Mouse (Mus musculus): ENCODE data around the gene Mecom. TPM values are rescaled to one million over a fixed set of nuclear protein-coding genes. Genes with fewer than 3 reads are reported as not detected.

Gene Mecom
- polyA plus RNA-seq, 1 experiment from 2014 or later, result 41.8 TPM

GRCm38 (mm10) chr3:30148378-30149079, 399.3 kb downstream of the Mecom start:
- Histone ChIP-seq H3K27me3 (ENCODE audit: control insufficient read depth, insufficient read depth, low read length) (no peaks in the 10 kb centered on the region), H3K27ac (ENCODE audit: low read depth, low read length) (no peak overlapping the region), H3K36me3 (ENCODE audit: control insufficient read depth, insufficient read depth, low read length) (no peaks in the 10 kb centered on the region), H3K4me1 (ENCODE audit: control insufficient read depth, insufficient read depth, low read length) (peaks cover 11% of the 10 kb centered on the region), H3K9me3 (replicated peaks; ENCODE audit: control insufficient read depth, low read length) (no peaks in the 10 kb centered on the region), H3K9ac (ENCODE audit: low read depth, low read length) (no peak overlapping the region), H3K4me3 (ENCODE audit: low read depth, low read length) (no peak overlapping the region), H3K4me2 (no peak overlapping the region)
- ATAC-seq (replicated peaks; ENCODE audit: insufficient number of reproducible peaks, low FRiP score, low TSS enrichment), result no peak
- 65% methylated on average over 8 of the region's 8 CpGs for WGBS (ENCODE audit: insufficient replicate concordance)

GRCm38 (mm10) chr3:30145051-30145450, 402.8 kb downstream of the Mecom start:
- Histone ChIP-seq H3K27me3 (ENCODE audit: control insufficient read depth, insufficient read depth, low read length) (no peaks in the 10 kb centered on the region), H3K36me3 (ENCODE audit: control insufficient read depth, insufficient read depth, low read length) (no peaks in the 10 kb centered on the region), H3K4me2 (no peak overlapping the region), H3K27ac (ENCODE audit: low read depth, low read length) (no peak overlapping the region), H3K4me1 (ENCODE audit: control insufficient read depth, insufficient read depth, low read length) (peaks cover 7% of the 10 kb centered on the region), H3K4me3 (ENCODE audit: low read depth, low read length) (no peak overlapping the region), H3K9me3 (replicated peaks; ENCODE audit: control insufficient read depth, low read length) (no peaks in the 10 kb centered on the region), H3K9ac (ENCODE audit: low read depth, low read length) (no peak overlapping the region)
- WGBS (ENCODE audit: insufficient replicate concordance), result 49% methylated on average over 5 of the region's 5 CpGs
- ATAC-seq (replicated peaks; ENCODE audit: insufficient number of reproducible peaks, low FRiP score, low TSS enrichment), result no peak

- no peak overlapping the region for H3K27ac ChIP-seq (ENCODE audit: low read depth, low read length)
- 0 out of 2 replicates have a peak, but pooled peaks cover 2% of the 10 kb centered on the region for H3K4me1 ChIP-seq (ENCODE audit: control insufficient read depth, insufficient read depth, low read length)
- ATAC-seq (replicated peaks; ENCODE audit: insufficient number of reproducible peaks, low FRiP score, low TSS enrichment), result no peak
- H3K36me3 ChIP-seq (ENCODE audit: control insufficient read depth, insufficient read depth, low read length), result no peaks in the 10 kb centered on the region
- H3K4me3 ChIP-seq (ENCODE audit: low read depth, low read length), result no peak overlapping the region
- 0 out of 2 replicates have a peak overlapping the region, but pooled peaks have one; percentile 46 for H3K9ac ChIP-seq (ENCODE audit: low read depth, low read length)
- H3K4me2 ChIP-seq, result no peak overlapping the region
- no peaks in the 10 kb centered on the region for H3K27me3 ChIP-seq (ENCODE audit: control insufficient read depth, insufficient read depth, low read length)
- H3K9me3 ChIP-seq (replicated peaks; ENCODE audit: control insufficient read depth, low read length), result no peaks in the 10 kb centered on the region
- WGBS (ENCODE audit: insufficient replicate concordance), result 53% methylated on average over 11 of the region's 11 CpGs
Measured at GRCm38 (mm10) chr3:30143961-30144411, 403.8 kb downstream of the Mecom start.

- Histone ChIP-seq H3K36me3 (ENCODE audit: control insufficient read depth, insufficient read depth, low read length) (no peaks in the 10 kb centered on the region), H3K27me3 (ENCODE audit: control insufficient read depth, insufficient read depth, low read length) (no peaks in the 10 kb centered on the region), H3K4me2 (no peak overlapping the region), H3K9ac (ENCODE audit: low read depth, low read length) (no peak overlapping the region), H3K4me3 (ENCODE audit: low read depth, low read length) (no peak overlapping the region), H3K27ac (ENCODE audit: low read depth, low read length) (no peak overlapping the region), H3K4me1 (ENCODE audit: control insufficient read depth, insufficient read depth, low read length) (0 out of 2 replicates have a peak, but pooled peaks cover 2% of the 10 kb centered on the region), H3K9me3 (replicated peaks; ENCODE audit: control insufficient read depth, low read length) (no peaks in the 10 kb centered on the region)
- 83% methylated on average over 2 of the region's 2 CpGs for WGBS (ENCODE audit: insufficient replicate concordance)
- no peak for ATAC-seq (replicated peaks; ENCODE audit: insufficient number of reproducible peaks, low FRiP score, low TSS enrichment)
Measured at GRCm38 (mm10) chr3:30143440-30143839, 404.4 kb downstream of the Mecom start.

- Histone ChIP-seq H3K4me1 (ENCODE audit: control insufficient read depth, insufficient read depth, low read length) (0 out of 2 replicates have a peak, but pooled peaks cover 2% of the 10 kb centered on the region), H3K4me3 (ENCODE audit: low read depth, low read length) (no peak overlapping the region), H3K27ac (ENCODE audit: low read depth, low read length) (no peak overlapping the region), H3K9ac (ENCODE audit: low read depth, low read length) (no peak overlapping the region), H3K4me2 (no peak overlapping the region), H3K27me3 (ENCODE audit: control insufficient read depth, insufficient read depth, low read length) (no peaks in the 10 kb centered on the region), H3K9me3 (replicated peaks; ENCODE audit: control insufficient read depth, low read length) (no peaks in the 10 kb centered on the region), H3K36me3 (ENCODE audit: control insufficient read depth, insufficient read depth, low read length) (no peaks in the 10 kb centered on the region)
- WGBS (ENCODE audit: insufficient replicate concordance), result 61% methylated on average over 5 of the region's 5 CpGs
- no peak for ATAC-seq (replicated peaks; ENCODE audit: insufficient number of reproducible peaks, low FRiP score, low TSS enrichment)
Measured at GRCm38 (mm10) chr3:30140349-30140748, 407.5 kb downstream of the Mecom start.

GRCm38 (mm10) chr3:30139678-30140077, 408.1 kb downstream of the Mecom start:
- H3K4me3 ChIP-seq (ENCODE audit: low read depth, low read length), result no peak overlapping the region
- H3K36me3 ChIP-seq (ENCODE audit: control insufficient read depth, insufficient read depth, low read length), result no peaks in the 10 kb centered on the region
- no peaks in the 10 kb centered on the region for H3K27me3 ChIP-seq (ENCODE audit: control insufficient read depth, insufficient read depth, low read length)
- 45% methylated on average over 4 of the region's 4 CpGs for WGBS (ENCODE audit: insufficient replicate concordance)
- no peak overlapping the region for H3K27ac ChIP-seq (ENCODE audit: low read depth, low read length)
- no peak overlapping the region for H3K9ac ChIP-seq (ENCODE audit: low read depth, low read length)
- no peaks in the 10 kb centered on the region for H3K4me1 ChIP-seq (ENCODE audit: control insufficient read depth, insufficient read depth, low read length)
- no peak overlapping the region for H3K4me2 ChIP-seq
- H3K9me3 ChIP-seq (replicated peaks; ENCODE audit: control insufficient read depth, low read length), result no peaks in the 10 kb centered on the region
- ATAC-seq (replicated peaks; ENCODE audit: insufficient number of reproducible peaks, low FRiP score, low TSS enrichment), result no peak

- no peak overlapping the region for H3K4me3 ChIP-seq (ENCODE audit: low read depth, low read length)
- H3K9ac ChIP-seq (ENCODE audit: low read depth, low read length), result no peak overlapping the region
- no peaks in the 10 kb centered on the region for H3K27me3 ChIP-seq (ENCODE audit: control insufficient read depth, insufficient read depth, low read length)
- H3K4me2 ChIP-seq, result no peak overlapping the region
- WGBS (ENCODE audit: insufficient replicate concordance), result 87% methylated on average over 6 of the region's 6 CpGs
- H3K27ac ChIP-seq (ENCODE audit: low read depth, low read length), result no peak overlapping the region
- H3K9me3 ChIP-seq (replicated peaks; ENCODE audit: control insufficient read depth, low read length), result no peaks in the 10 kb centered on the region
- H3K4me1 ChIP-seq (ENCODE audit: control insufficient read depth, insufficient read depth, low read length), result no peaks in the 10 kb centered on the region
- H3K36me3 ChIP-seq (ENCODE audit: control insufficient read depth, insufficient read depth, low read length), result no peaks in the 10 kb centered on the region
- ATAC-seq (replicated peaks; ENCODE audit: insufficient number of reproducible peaks, low FRiP score, low TSS enrichment), result no peak
Measured at GRCm38 (mm10) chr3:30138588-30138987, 409.2 kb downstream of the Mecom start.

GRCm38 (mm10) chr3:30135857-30136256, 412.0 kb downstream of the Mecom start:
- H3K9ac ChIP-seq (ENCODE audit: low read depth, low read length), result no peak overlapping the region
- no peaks in the 10 kb centered on the region for H3K27me3 ChIP-seq (ENCODE audit: control insufficient read depth, insufficient read depth, low read length)
- no peak overlapping the region for H3K4me3 ChIP-seq (ENCODE audit: low read depth, low read length)
- no peak overlapping the region for H3K4me2 ChIP-seq
- H3K27ac ChIP-seq (ENCODE audit: low read depth, low read length), result no peak overlapping the region
- 80% methylated on average over 6 of the region's 6 CpGs for WGBS (ENCODE audit: insufficient replicate concordance)
- H3K9me3 ChIP-seq (replicated peaks; ENCODE audit: control insufficient read depth, low read length), result no peaks in the 10 kb centered on the region
- no peaks in the 10 kb centered on the region for H3K4me1 ChIP-seq (ENCODE audit: control insufficient read depth, insufficient read depth, low read length)
- ATAC-seq (replicated peaks; ENCODE audit: insufficient number of reproducible peaks, low FRiP score, low TSS enrichment), result no peak
- H3K36me3 ChIP-seq (ENCODE audit: control insufficient read depth, insufficient read depth, low read length), result no peaks in the 10 kb centered on the region

GRCm38 (mm10) chr3:30135119-30135518, 412.7 kb downstream of the Mecom start:
- no peaks in the 10 kb centered on the region for H3K27me3 ChIP-seq (ENCODE audit: control insufficient read depth, insufficient read depth, low read length)
- no peak overlapping the region for H3K9ac ChIP-seq (ENCODE audit: low read depth, low read length)
- no peak for ATAC-seq (replicated peaks; ENCODE audit: insufficient number of reproducible peaks, low FRiP score, low TSS enrichment)
- 39% methylated on average over 1 of the region's 1 CpGs for WGBS (ENCODE audit: insufficient replicate concordance)
- no peaks in the 10 kb centered on the region for H3K9me3 ChIP-seq (replicated peaks; ENCODE audit: control insufficient read depth, low read length)
- no peaks in the 10 kb centered on the region for H3K4me1 ChIP-seq (ENCODE audit: control insufficient read depth, insufficient read depth, low read length)
- H3K4me3 ChIP-seq (ENCODE audit: low read depth, low read length), result no peak overlapping the region
- H3K36me3 ChIP-seq (ENCODE audit: control insufficient read depth, insufficient read depth, low read length), result no peaks in the 10 kb centered on the region
- H3K27ac ChIP-seq (ENCODE audit: low read depth, low read length), result no peak overlapping the region
- H3K4me2 ChIP-seq, result no peak overlapping the region
